Mouse (Mus musculus) spleen, adult 2 months (tissue): ENCODE data around the gene Tmem43.

Experiments
- CTCF ChIP-seq: fragments of 200-500 bp; IDR thresholded peaks from 2 replicates; pipeline ENCODE4 v1.5.1; 2011; ENCODE audit warnings: mild to moderate bottlenecking, inconsistent platforms; ENCODE audit not compliant: insufficient read depth, insufficient read length, insufficient replicate concordance; ENCODE audit errors: extremely low read depth
- POLR2A ChIP-seq: fragments of 200-500 bp; IDR thresholded peaks from 2 replicates; pipeline ENCODE4 v1.6.1; 2011; ENCODE audit warnings: low read depth, low read length, inconsistent platforms

DNA sequence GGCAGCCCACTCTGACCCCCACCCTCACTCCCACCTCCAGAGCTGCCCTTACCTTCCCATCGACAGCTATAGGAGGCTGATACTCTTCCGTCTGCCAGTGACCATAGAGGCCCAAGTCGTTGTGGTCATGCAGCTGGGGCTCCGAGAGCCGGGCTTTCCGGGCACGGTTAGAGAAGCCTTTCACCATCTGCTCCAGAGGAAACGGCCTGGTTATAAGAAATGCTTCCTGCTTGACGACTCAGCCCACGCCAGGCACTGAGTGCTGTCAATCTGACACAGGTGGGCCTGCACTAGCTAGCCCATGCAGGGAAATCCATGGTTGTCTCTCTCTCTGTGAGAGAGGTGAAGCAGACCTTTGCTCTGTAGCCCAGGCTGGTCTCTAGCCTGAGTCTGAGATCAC lies 19.6 kb downstream of the Tmem43 start:
- TF ChIP-seq CTCF (no peak), POLR2A (no peak)
